Comparison of ENCODE assay signal across 8 mouse cellular contexts in genomic region chr2:28840222-28840951, GRCm38 (mm10). TPM values are rescaled to one million over a fixed set of nuclear protein-coding genes. Genes with fewer than 3 reads are reported as not detected.
DNase-seq lines count a peak whose midpoint lies in the region; ATAC-seq and TF ChIP-seq lines count a peak whose summit lies in the region.

Gene Gtf3c4 (minus strand): TSS chr2:28840360.
Gene Ddx31 (plus strand): TSS chr2:28840406.

- peak; percentile 99 for ATAC-seq in frontal cortex, adult (ENCODE audit: low TSS enrichment)
- peak; percentile 97 for ATAC-seq in lung, postnatal 0 days

- H3K36me3 ChIP-seq in hindbrain, embryonic 10.5 days, result peaks cover 25% of the 10 kb centered on the region
- H3K36me3 ChIP-seq in lung, postnatal 0 days (ENCODE audit: insufficient read depth, low read length), result no peaks in the 10 kb centered on the region; the same call in 1 of the 2 replicates

- peak within 1 kb of the TSS; percentile 87 for H3K9ac ChIP-seq in lung, postnatal 0 days (replicated peaks; ENCODE audit: low read depth)

- H3K27me3 ChIP-seq in hindbrain, embryonic 10.5 days (ENCODE audit: insufficient read depth, poor library complexity, severe bottlenecking), result no peaks in the 10 kb centered on the region
- H3K27me3 ChIP-seq in lung, postnatal 0 days (replicated peaks; ENCODE audit: insufficient read depth, low read length), result no peaks in the 10 kb centered on the region

- WGBS in hindbrain, embryonic 10.5 days, result under 1% methylated on average over 63 of the region's 63 CpGs
- 1% methylated on average over 59 of the region's 63 CpGs for WGBS in lung, postnatal 0 days

- DNase-seq in MN1 (ENCODE audit: low spot score), result peak; percentile 91
- peak; percentile 94 for DNase-seq in cerebellum, adult 9-10 months
- peak; percentile 94 for DNase-seq in hindbrain, embryonic 10.5 days (ENCODE audit: low spot score)
- peak; percentile 94 for DNase-seq in layer of hippocampus, adult 9-11 months
- peak; percentile 94 for DNase-seq in lung, postnatal 0 days (ENCODE audit: low spot score)
- DNase-seq in ovary, postnatal 14 days (ENCODE audit: low spot score), result peak; percentile 92
- DNase-seq in thymus, postnatal 14 days, result peak; percentile 94

- peak; percentile 68; the same call in 1 of the 2 replicates for TF ChIP-seq EP300 in lung, postnatal 0 days (IDR thresholded peaks at IDR 0.05)

- H3K9me3 ChIP-seq in hindbrain, embryonic 10.5 days, result no peaks in the 10 kb centered on the region
- no peaks in the 10 kb centered on the region for H3K9me3 ChIP-seq in lung, postnatal 0 days (ENCODE audit: low read length)

- peak within 1 kb of the TSS; percentile 97 for H3K4me2 ChIP-seq in lung, postnatal 0 days (replicated peaks; ENCODE audit: low read depth, low read length)

- peaks cover 41% of the 10 kb centered on the region for H3K4me1 ChIP-seq in hindbrain, embryonic 10.5 days (replicated peaks)
- peaks cover 13% of the 10 kb centered on the region; the same call in 1 of the 2 replicates for H3K4me1 ChIP-seq in lung, postnatal 0 days (ENCODE audit: insufficient read depth, low read depth, low read length)

- TF ChIP-seq CTCF in lung, postnatal 0 days (IDR thresholded peaks at IDR 0.05), result 0 out of 2 replicates have a peak, but pooled peaks have one; percentile 8

- H3K4me3 ChIP-seq in hindbrain, embryonic 10.5 days, result peak within 1 kb of the TSS; percentile 99
- H3K4me3 ChIP-seq in lung, postnatal 0 days (ENCODE audit: low read depth, low read length), result peak within 1 kb of the TSS; percentile 93

- H3K27ac ChIP-seq in hindbrain, embryonic 10.5 days, result peak within 1 kb of the TSS; percentile 97
- peak within 1 kb of the TSS; percentile 91 for H3K27ac ChIP-seq in lung, postnatal 0 days (ENCODE audit: low read length)

RNA-seq across cellular contexts. Expression of gene Gtf3c4, which starts in this region (rescaled TPM):
- 21.1 and 23.7 TPM in 2 replicates for polyA plus RNA-seq in hindbrain, embryonic 10.5 days (2016; fragmentation: Nextera tagmentation; extraction: Ambion mirVana)
- 4.5 and 5.3 TPM in 2 replicates for polyA plus RNA-seq in lung, postnatal 0 days (2015; fragmentation: Nextera tagmentation; extraction: Ambion mirVana)

RNA-seq across cellular contexts. Expression of gene Ddx31, which starts in this region (rescaled TPM):
- polyA plus RNA-seq in hindbrain, embryonic 10.5 days (2016; fragmentation: Nextera tagmentation; extraction: Ambion mirVana), result 16.7 and 21.5 TPM in 2 replicates
- 5.9 and 6.8 TPM in 2 replicates for polyA plus RNA-seq in lung, postnatal 0 days (2015; fragmentation: Nextera tagmentation; extraction: Ambion mirVana)

Comparison
In these comparisons a context has a peak if more than half of its experiments do, and no peak if none do; other contexts are left out.
1. Peak in every context shown above with its lines: DNase-seq, ATAC-seq, H3K4me3 ChIP-seq and H3K27ac ChIP-seq.